Mouse (Mus musculus) MEL (cell line): ENCODE measurements around the gene Cldn3. TPM values are rescaled to one million over a fixed set of nuclear protein-coding genes. Genes with fewer than 3 reads are reported as not detected.

Source experiments
- DNase-seq: peaks from one replicate; pipeline ENCODE4 v3.0.0; 2011; ENCODE audit warnings: low read depth, low spot score
- H3K27ac ChIP-seq: 2 replicates; pipeline ENCODE4 v1.5.1; 2012; ENCODE audit warnings: low read depth, mild to moderate bottlenecking, control low read depth, low read length, moderate library complexity; ENCODE audit not compliant: control insufficient read depth
- H3K27me3 ChIP-seq, 2 experiments: fragments of 150-350 bp in 1 of 2; sonication (generic) in 1 of 2; 2 replicates each; pipeline ENCODE4 v1.6.1; 2012; ENCODE audit warnings: low read length in 2 of 2, mild to moderate bottlenecking in 2 of 2, improper control_type of control experiment in 1 of 2, moderate library complexity in 1 of 2; ENCODE audit not compliant: insufficient read depth in 2 of 2, control insufficient read depth in 1 of 2
- H3K36me3 ChIP-seq, 2 experiments: 2 replicates each; pipeline ENCODE4 v1.6.1; 2012 to 2014; ENCODE audit warnings: low read length in 2 of 2, improper control_type of control experiment in 1 of 2, inconsistent platforms in 1 of 2, mild to moderate bottlenecking in 1 of 2; ENCODE audit not compliant: insufficient read depth in 2 of 2, control insufficient read depth in 1 of 2
- H3K4me1 ChIP-seq, 2 experiments: fragments of 150-350 bp in 1 of 2; sonication (generic) in 1 of 2; 2 replicates each; pipeline ENCODE4 v1.6.1; 2012; ENCODE audit warnings: low read length in 2 of 2, improper control_type of control experiment in 1 of 2, mild to moderate bottlenecking in 1 of 2; ENCODE audit not compliant: insufficient read depth in 2 of 2, control insufficient read depth in 1 of 2
- H3K4me3 ChIP-seq, 2 experiments: fragments of 150-350 bp in 1 of 2; sonication (generic) in 1 of 2; 2 replicates each; pipeline ENCODE4 v1.5.1; 2012; ENCODE audit warnings: low read depth in 2 of 2, low read length in 2 of 2, mild to moderate bottlenecking in 2 of 2, moderate library complexity in 2 of 2, control low read depth in 1 of 2, improper control_type of control experiment in 1 of 2; ENCODE audit not compliant: control insufficient read depth in 1 of 2, insufficient read depth in 1 of 2
- H3K79me2 ChIP-seq: 2 replicates; pipeline ENCODE4 v1.6.1; 2012; ENCODE audit warnings: mild to moderate bottlenecking, low read length, moderate library complexity; ENCODE audit not compliant: control insufficient read depth, poor library complexity, insufficient read depth
- H3K9ac ChIP-seq: 2 replicates; pipeline ENCODE4 v1.6.1; 2012; ENCODE audit warnings: low read depth, mild to moderate bottlenecking, control low read depth, low read length, moderate library complexity; ENCODE audit not compliant: control insufficient read depth, poor library complexity, severe bottlenecking
- H3K9me3 ChIP-seq: fragments of 150-350 bp; sonication (generic); replicated peaks from 2 replicates; pipeline ENCODE4 v1.6.1; 2012; ENCODE audit warnings: mild to moderate bottlenecking, low read length, improper control_type of control experiment, moderate library complexity; ENCODE audit not compliant: insufficient read depth
- CHD1 ChIP-seq: IDR thresholded peaks from 2 replicates; pipeline ENCODE4 v1.6.1; 2012; ENCODE audit warnings: low read depth, mild to moderate bottlenecking, inconsistent platforms, low read length, improper control_type of control experiment
- CHD2 ChIP-seq: IDR thresholded peaks from 2 replicates; pipeline ENCODE4 v1.6.1; 2011; ENCODE audit warnings: low read length, improper control_type of control experiment
- CTCF ChIP-seq, 3 experiments: IDR thresholded peaks in 2 of 3; conservative IDR thresholded peaks in 1 of 3; 2 replicates each; pipeline ENCODE4 v1.5.1; 2011 to 2012; ENCODE audit warnings: low read length in 3 of 3, low read depth in 2 of 3, mild to moderate bottlenecking in 2 of 3, improper control_type of control experiment in 1 of 3, inconsistent platforms in 1 of 3, mixed read lengths in 1 of 3, moderate library complexity in 1 of 3; ENCODE audit not compliant: control insufficient read depth in 1 of 3, insufficient read depth in 1 of 3, poor library complexity in 1 of 3, severe bottlenecking in 1 of 3
- ETS1 ChIP-seq: IDR thresholded peaks from 2 replicates; pipeline ENCODE4 v1.6.1; 2012; ENCODE audit warnings: low read depth, mild to moderate bottlenecking, inconsistent platforms, low read length, improper control_type of control experiment, moderate library complexity
- GABPA ChIP-seq: IDR thresholded peaks from 2 replicates; pipeline ENCODE4 v1.6.1; 2012; ENCODE audit warnings: low read depth, mild to moderate bottlenecking, inconsistent platforms, low read length, improper control_type of control experiment, moderate library complexity
- HCFC1 ChIP-seq: IDR thresholded peaks from 2 replicates; pipeline ENCODE4 v1.6.1; 2012; ENCODE audit warnings: low read depth, mild to moderate bottlenecking, inconsistent platforms, low read length, improper control_type of control experiment, moderate library complexity
- KAT2A ChIP-seq: conservative IDR thresholded peaks from 2 replicates; pipeline ENCODE4 v1.6.1; 2012; ENCODE audit warnings: low read depth, low read length, improper control_type of control experiment, inconsistent platforms
- MAFK ChIP-seq: IDR thresholded peaks from 2 replicates; pipeline ENCODE4 v1.6.1; 2011; ENCODE audit warnings: low read depth, mild to moderate bottlenecking, low read length, improper control_type of control experiment, borderline replicate concordance
- MAX ChIP-seq: IDR thresholded peaks from 2 replicates; pipeline ENCODE4 v1.6.1; 2011; ENCODE audit warnings: low read length, improper control_type of control experiment
- MAZ ChIP-seq: IDR thresholded peaks from 2 replicates; pipeline ENCODE4 v1.6.1; 2012; ENCODE audit warnings: low read depth, mild to moderate bottlenecking, inconsistent platforms, low read length, improper control_type of control experiment
- MEF2A ChIP-seq: IDR thresholded peaks from 2 replicates; pipeline ENCODE4 v1.6.1; 2014; ENCODE audit warnings: low read depth, mild to moderate bottlenecking, inconsistent platforms, low read length, improper control_type of control experiment; ENCODE audit not compliant: poor library complexity, insufficient replicate concordance, severe bottlenecking; ENCODE audit errors: extremely low read depth
- MXI1 ChIP-seq: IDR thresholded peaks from 2 replicates; pipeline ENCODE4 v1.6.1; 2011; ENCODE audit warnings: mild to moderate bottlenecking, low read depth, low read length, improper control_type of control experiment
- MYB ChIP-seq: IDR thresholded peaks from 2 replicates; pipeline ENCODE4 v1.6.1; 2011; ENCODE audit warnings: mild to moderate bottlenecking, low read depth, low read length, improper control_type of control experiment
- MYC ChIP-seq: IDR thresholded peaks from 2 replicates; pipeline ENCODE4 v1.6.1; 2011; ENCODE audit warnings: low read depth, mild to moderate bottlenecking, low read length, improper control_type of control experiment, moderate library complexity
- NELFE ChIP-seq: IDR thresholded peaks from 2 replicates; pipeline ENCODE4 v1.6.1; 2011; ENCODE audit warnings: low read depth, low read length, improper control_type of control experiment
- SIN3A ChIP-seq: IDR thresholded peaks from 2 replicates; pipeline ENCODE4 v1.6.1; 2012; ENCODE audit warnings: low read length, improper control_type of control experiment, inconsistent platforms
- SMC3 ChIP-seq: IDR thresholded peaks from 2 replicates; pipeline ENCODE4 v1.6.1; 2011; ENCODE audit warnings: low read depth, low read length, improper control_type of control experiment
- TAL1 ChIP-seq: IDR thresholded peaks from 2 replicates; pipeline ENCODE4 v1.6.1; 2012; ENCODE audit warnings: mild to moderate bottlenecking, inconsistent platforms, low read length, moderate library complexity, mixed read lengths
- TBP ChIP-seq: IDR thresholded peaks from 2 replicates; pipeline ENCODE4 v1.8.0; 2011; ENCODE audit warnings: low read depth, low read length, improper control_type of control experiment
- UBTF ChIP-seq: IDR thresholded peaks from 2 replicates; pipeline ENCODE4 v1.6.1; 2012; ENCODE audit warnings: low read depth, mild to moderate bottlenecking, inconsistent platforms, low read length, improper control_type of control experiment, moderate library complexity, borderline replicate concordance; ENCODE audit not compliant: insufficient read depth
- USF1 ChIP-seq: IDR thresholded peaks from 2 replicates; pipeline ENCODE4 v1.6.1; 2014; ENCODE audit warnings: low read depth, mild to moderate bottlenecking, inconsistent platforms, low read length, improper control_type of control experiment, moderate library complexity
- USF2 ChIP-seq, 2 experiments: IDR thresholded peaks; 2 replicates each; pipeline ENCODE4 v1.6.1; 2011 to 2012; ENCODE audit warnings: improper control_type of control experiment in 2 of 2, low read length in 2 of 2, borderline replicate concordance in 1 of 2, inconsistent platforms in 1 of 2, low read depth in 1 of 2, mild to moderate bottlenecking in 1 of 2; ENCODE audit not compliant: insufficient read depth in 1 of 2
- ZC3H11A ChIP-seq: IDR thresholded peaks from 2 replicates; pipeline ENCODE4 v1.6.1; 2012; ENCODE audit warnings: low read depth, mild to moderate bottlenecking, inconsistent platforms, low read length, improper control_type of control experiment
- ZMIZ1 ChIP-seq: IDR thresholded peaks from 2 replicates; pipeline ENCODE4 v1.6.1; 2012; ENCODE audit warnings: low read depth, mild to moderate bottlenecking, inconsistent platforms, low read length, improper control_type of control experiment, moderate library complexity
- ZNF384 ChIP-seq: IDR thresholded peaks from 2 replicates; pipeline ENCODE4 v1.6.1; 2012; ENCODE audit warnings: low read depth, mild to moderate bottlenecking, inconsistent platforms, low read length, improper control_type of control experiment
- polyA plus RNA-seq, 2 experiments: library from polyadenylated mRNA; stranded (reverse) in 1 of 2; unstranded in 1 of 2; fragments of >175 nt in 1 of 2; fragments of >200 nt in 1 of 2; gene quantifications; 2 replicates each; pipeline versions ENCODE4 v1.2.1 to v1.2.4; 2012; ENCODE audit warnings: low replicate concordance in 2 of 2, low read depth in 1 of 2; ENCODE audit not compliant: insufficient read length in 2 of 2, insufficient read depth in 1 of 2, missing spikeins in 1 of 2
- total RNA-seq: library from RNA; depleted of rRNA; stranded (reverse); fragments of 300-350 nt; gene quantifications from 2 replicates; pipeline ENCODE4 v1.2.3, GENCODE M21; 2012

Gene Cldn3
- total and polyA plus RNA-seq, 3 experiments, result 1.1 TPM; not detected in 2

DNA sequence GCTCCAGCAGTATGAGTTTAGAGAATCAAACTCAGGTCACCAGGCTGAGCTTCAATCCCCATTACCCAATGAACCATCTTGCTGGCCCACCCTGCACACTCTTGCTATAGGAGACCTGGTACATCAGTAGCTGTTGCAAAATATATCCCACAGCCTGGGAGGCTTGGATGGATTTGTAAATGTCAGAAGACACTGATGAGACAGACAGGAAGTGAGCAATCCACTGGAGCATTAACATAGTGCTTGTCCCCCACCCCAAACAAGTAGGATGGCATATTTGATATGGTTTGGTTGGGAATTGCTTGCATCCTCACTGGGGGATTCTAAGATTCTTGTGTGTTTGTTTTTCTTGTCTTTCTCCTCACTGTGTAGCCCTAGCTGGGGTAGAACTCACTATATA lies 12.9 kb upstream of the Cldn3 start:
- peak; percentile 74 for DNase-seq
- H3K4me3 ChIP-seq, result peak overlapping the region; percentile 45 to 56
- H3K9me3 ChIP-seq, result no peaks in the 10 kb centered on the region
- peak overlapping the region; percentile 91 for H3K27ac ChIP-seq
- TF ChIP-seq HCFC1, result no peak; the same call in 1 of the 2 replicates
- TF ChIP-seq UBTF, result no peak
- no peak for TF ChIP-seq MAFK
- peak; percentile 55; the same call in 1 of the 2 replicates for TF ChIP-seq ETS1
- TF ChIP-seq USF2 (IDR thresholded peaks at IDR 0.05; ENCODE audit: borderline replicate concordance in 1 of 2, insufficient read depth in 1 of 2, low read depth in 1 of 2, low read length in 2 of 2), result no peak
- no peak for TF ChIP-seq MYC
- TF ChIP-seq CHD2, result no peak
- TF ChIP-seq TAL1, result no peak
- no peak for TF ChIP-seq KAT2A
- peak; percentile 17; the same call in 1 of the 2 replicates for TF ChIP-seq MXI1
- TF ChIP-seq GABPA, result no peak
- peak; percentile 49; the same call in 1 of the 2 replicates for TF ChIP-seq SIN3A
- peaks cover 0 to 33% of the 10 kb centered on the region in 2 experiments; a peak in 2 of 4 replicates for H3K36me3 ChIP-seq
- H3K9ac ChIP-seq, result peak overlapping the region; percentile 45
- no peaks in the 10 kb centered on the region for H3K27me3 ChIP-seq
- peaks cover 10 to 43% of the 10 kb centered on the region in 2 experiments for H3K4me1 ChIP-seq
- 0 out of 2 replicates have a peak, but pooled peaks cover 2% of the 10 kb centered on the region for H3K79me2 ChIP-seq

DNA sequence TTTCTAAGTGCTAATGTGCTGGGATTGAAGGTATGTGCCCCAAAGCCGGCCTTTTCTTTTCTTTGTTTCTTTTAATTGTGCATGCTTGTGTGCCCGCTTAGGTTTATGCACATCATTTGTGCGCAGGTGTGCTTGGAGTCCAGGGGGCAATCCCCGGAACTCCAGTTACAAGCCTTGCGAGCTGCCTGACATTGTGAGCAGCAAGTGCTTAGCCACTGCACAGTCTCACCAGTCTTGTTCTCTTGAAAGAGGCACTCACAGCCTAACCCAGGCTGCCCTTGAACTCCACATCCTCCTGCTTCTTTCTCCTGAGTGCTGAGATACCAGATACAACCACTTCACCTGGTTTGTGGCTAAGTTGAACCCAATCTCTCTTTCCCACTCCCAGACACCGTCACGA lies 12.5 kb upstream of the Cldn3 start:
- TF ChIP-seq ZMIZ1, result no peak
- TF ChIP-seq MAFK, result no peak
- TF ChIP-seq MYB, result no peak
- TF ChIP-seq USF1, result no peak
- no peak for TF ChIP-seq MXI1
- TF ChIP-seq ZC3H11A, result no peak
- TF ChIP-seq ETS1, result no peak
- no peak for TF ChIP-seq ZNF384
- TF ChIP-seq MEF2A, result no peak
- TF ChIP-seq SMC3, result no peak
- no peak for TF ChIP-seq TBP
- TF ChIP-seq GABPA, result no peak
- no peak for TF ChIP-seq HCFC1
- TF ChIP-seq MAX, result no peak
- no peak for TF ChIP-seq NELFE
- TF ChIP-seq CTCF (IDR thresholded peaks at IDR 0.05 in 2 of 3, conservative IDR thresholded peaks at IDR 0.05 in 1 of 3; ENCODE audit: control insufficient read depth in 1 of 3, insufficient read depth in 1 of 3, low read depth in 2 of 3, low read length in 3 of 3, poor library complexity in 1 of 3, severe bottlenecking in 1 of 3), result no peak
- no peak for TF ChIP-seq MAZ
- TF ChIP-seq CHD1, result no peak
- no peak for TF ChIP-seq CHD2
- H3K36me3 ChIP-seq, result peaks cover 0 to 35% of the 10 kb centered on the region in 2 experiments; a peak in 2 of 4 replicates
- peaks cover 10 to 43% of the 10 kb centered on the region in 2 experiments for H3K4me1 ChIP-seq
- H3K79me2 ChIP-seq, result 0 out of 2 replicates have a peak, but pooled peaks cover 2% of the 10 kb centered on the region
- DNase-seq, result peak; percentile 63
- H3K9me3 ChIP-seq, result no peaks in the 10 kb centered on the region
- peak overlapping the region; percentile 45 to 56 for H3K4me3 ChIP-seq
- peak overlapping the region; percentile 45 for H3K9ac ChIP-seq
- H3K27me3 ChIP-seq, result no peaks in the 10 kb centered on the region
- H3K27ac ChIP-seq, result peak overlapping the region; percentile 91
